Comparison of ENCODE assay signal across 8 mouse cellular contexts in the genomic region with DNA sequence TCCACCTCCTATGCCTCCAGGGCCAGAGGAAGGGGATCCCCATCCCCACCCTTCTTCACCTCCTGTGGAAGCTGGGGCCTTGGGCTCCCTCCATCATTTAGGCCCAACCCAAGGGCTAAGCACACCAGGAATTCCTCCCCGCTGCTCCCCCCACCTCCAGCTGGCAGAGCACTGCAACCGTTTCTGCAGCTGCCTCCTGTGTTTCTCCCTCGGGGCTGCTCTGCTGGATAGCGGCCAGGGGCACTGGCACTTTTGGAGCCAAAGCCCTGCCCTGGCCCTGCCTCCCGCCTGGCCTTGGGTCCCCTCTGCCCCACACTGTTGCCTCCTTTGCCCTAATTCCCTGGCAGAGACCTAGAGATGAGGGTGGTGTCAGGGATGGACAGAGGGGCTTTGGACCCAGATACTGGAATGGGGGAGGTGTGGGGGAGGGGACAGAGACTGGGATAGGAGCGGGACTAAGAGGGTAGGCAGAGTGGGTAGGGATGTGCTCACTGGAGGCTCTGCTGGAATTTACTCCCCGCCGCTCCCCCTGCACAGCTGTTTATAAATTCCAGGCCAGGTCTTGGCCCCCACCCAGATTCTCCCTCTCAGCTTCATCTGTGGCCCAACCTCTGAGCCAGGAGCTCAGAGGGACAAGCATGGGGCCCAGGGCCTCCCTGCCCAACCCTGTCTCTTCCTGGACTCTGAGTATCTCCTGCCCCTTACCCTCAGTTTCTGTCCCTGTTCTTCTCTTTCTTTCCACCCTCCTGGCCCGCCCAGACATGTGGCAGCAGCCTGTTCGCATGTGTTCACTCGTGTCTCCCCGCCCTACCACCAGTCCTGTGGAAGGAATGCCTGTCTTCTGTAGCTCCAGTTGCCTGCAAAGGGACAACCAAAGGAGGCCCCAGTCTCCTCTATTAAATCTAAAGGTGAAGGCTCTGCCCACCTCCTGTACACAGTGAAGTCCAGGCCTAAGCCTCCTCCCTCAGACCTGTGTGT. TPM values are rescaled to one million over a fixed set of nuclear protein-coding genes. Genes with fewer than 3 reads are reported as not detected.
DNase-seq lines count a peak whose midpoint lies in the region; ATAC-seq lines count a peak whose summit lies in the region.

No protein-coding gene starts in this region.

- DNase-seq in left cerebral cortex, postnatal 36 days (ENCODE audit: low spot score in 2 of 2) = peak; percentile 22 to 40
- DNase-seq in left cerebral cortex, adult 11 months (ENCODE audit: low spot score) = no peak
- DNase-seq in embryonic facial prominence, embryonic 14.5 days (ENCODE audit: low spot score) = peak; percentile 94
- peak; percentile 90 to 94 for DNase-seq in kidney, postnatal 25 days
- peak; percentile 91 for DNase-seq in lung, postnatal 14 days
- peak; percentile 26 to 39 for DNase-seq in spleen, postnatal 36 days (ENCODE audit: low spot score in 2 of 2)
- DNase-seq in B cell, adult 2 months = no peak

- H3K4me3 ChIP-seq in embryonic facial prominence, embryonic 14.5 days (ENCODE audit: low read depth, low read length) = peak overlapping the region; percentile 5; the same call in 1 of the 2 replicates
- peak overlapping the region; percentile 35 for H3K4me3 ChIP-seq in heart, embryonic 16.5 days (ENCODE audit: low read length)

- peak; percentile 86 for ATAC-seq in embryonic facial prominence, embryonic 14.5 days (ENCODE audit: low read depth)
- peak; percentile 78 for ATAC-seq in heart, embryonic 16.5 days (replicated peaks; ENCODE audit: extremely low read depth, insufficient read depth, low FRiP score)

- no peaks in the 10 kb centered on the region for H3K9me3 ChIP-seq in embryonic facial prominence, embryonic 14.5 days (ENCODE audit: control insufficient read depth, low read length)
- H3K9me3 ChIP-seq in heart, embryonic 16.5 days (replicated peaks; ENCODE audit: control insufficient read depth, low read length) = no peaks in the 10 kb centered on the region

- peaks cover 34% of the 10 kb centered on the region for H3K36me3 ChIP-seq in embryonic facial prominence, embryonic 14.5 days (ENCODE audit: control insufficient read depth, insufficient read depth, low read length)
- H3K36me3 ChIP-seq in heart, embryonic 16.5 days (ENCODE audit: control insufficient read depth, insufficient read depth) = peaks cover 19% of the 10 kb centered on the region

- WGBS in embryonic facial prominence, embryonic 14.5 days = 8% methylated on average over 12 of the region's 12 CpGs
- 14% methylated on average over 12 of the region's 12 CpGs for WGBS in heart, embryonic 16.5 days

- H3K27ac ChIP-seq in embryonic facial prominence, embryonic 14.5 days (replicated peaks; ENCODE audit: low read depth, low read length) = peak overlapping the region; percentile 89
- peak overlapping the region; percentile 98 for H3K27ac ChIP-seq in heart, embryonic 16.5 days (ENCODE audit: low read length)

- no peaks in the 10 kb centered on the region for H3K27me3 ChIP-seq in embryonic facial prominence, embryonic 14.5 days (replicated peaks; ENCODE audit: control insufficient read depth, insufficient read depth, low read length)
- no peaks in the 10 kb centered on the region for H3K27me3 ChIP-seq in heart, embryonic 16.5 days (ENCODE audit: control insufficient read depth, insufficient read depth, low read length)

- peaks cover 41% of the 10 kb centered on the region for H3K4me1 ChIP-seq in embryonic facial prominence, embryonic 14.5 days (ENCODE audit: control insufficient read depth, insufficient read depth, low read length)
- peaks cover 44% of the 10 kb centered on the region for H3K4me1 ChIP-seq in heart, embryonic 16.5 days (ENCODE audit: control insufficient read depth, insufficient read depth, low read length)

- H3K4me2 ChIP-seq in embryonic facial prominence, embryonic 14.5 days (ENCODE audit: low read depth, low read length) = peak overlapping the region; percentile 41
- H3K4me2 ChIP-seq in heart, embryonic 16.5 days (ENCODE audit: low read depth, low read length) = peak overlapping the region; percentile 68

- peak overlapping the region; percentile 34 for H3K9ac ChIP-seq in embryonic facial prominence, embryonic 14.5 days (ENCODE audit: low read depth, low read length)
- H3K9ac ChIP-seq in heart, embryonic 16.5 days (ENCODE audit: low read length) = peak overlapping the region; percentile 63

- intact Hi-C loops in left cerebral cortex, postnatal 36 days (cut with DNase I) = no loop called here

RNA-seq across cellular contexts. Expression of a gene that starts 4.8 kb away (rescaled TPM):
- 1 to 10 TPM; 3.5 to 6.8 TPM for total RNA-seq in left cerebral cortex, postnatal 36 days (2021)
- 58.0 and 67.1 TPM in 2 replicates for polyA plus RNA-seq in embryonic facial prominence, embryonic 14.5 days (2014; fragmentation: Nextera tagmentation; extraction: Ambion mirVana)
- polyA plus RNA-seq in heart, embryonic 16.5 days (2015; fragmentation: Nextera tagmentation; extraction: Ambion mirVana) = 61.8 and 66.7 TPM in 2 replicates

RNA-seq across cellular contexts. Expression of a gene that starts 16.7 kb away (rescaled TPM):
- 100 to 1,000 TPM; 113 to 130 TPM for total RNA-seq in left cerebral cortex, postnatal 36 days (2021)
- polyA plus RNA-seq in embryonic facial prominence, embryonic 14.5 days (2014; fragmentation: Nextera tagmentation; extraction: Ambion mirVana) = 164 and 180 TPM in 2 replicates
- polyA plus RNA-seq in heart, embryonic 16.5 days (2015; fragmentation: Nextera tagmentation; extraction: Ambion mirVana) = 128 and 154 TPM in 2 replicates

RNA-seq across cellular contexts. Expression of a gene that starts 40.4 kb away (rescaled TPM):
- total RNA-seq in left cerebral cortex, postnatal 36 days (2021) = 1,000 to 10,000 TPM; 1,151 to 1,335 TPM
- 1,004 and 1,082 TPM in 2 replicates for polyA plus RNA-seq in embryonic facial prominence, embryonic 14.5 days (2014; fragmentation: Nextera tagmentation; extraction: Ambion mirVana)
- polyA plus RNA-seq in heart, embryonic 16.5 days (2015; fragmentation: Nextera tagmentation; extraction: Ambion mirVana) = 654 and 659 TPM in 2 replicates

Comparison
In these comparisons a context has a peak if more than half of its experiments do, and no peak if none do; other contexts are left out.
1. DNase-seq: peak in left cerebral cortex, postnatal 36 days (2 of 2), embryonic facial prominence, embryonic 14.5 days (single experiment), kidney, postnatal 25 days (2 of 2), lung, postnatal 14 days (single experiment) and spleen, postnatal 36 days (2 of 2); none in left cerebral cortex, adult 11 months (single experiment) and B cell, adult 2 months (0 of 2).